Mouse (Mus musculus) urinary bladder, postnatal 4 days (tissue): ENCODE measurements around the gene Tenm2.

Source experiments
- DNase-seq, 2 experiments: peaks; one replicate each; pipeline ENCODE4 v3.0.0; 2021 to 2022; ENCODE audit warnings: low spot score in 2 of 2

The Tenm2 gene

DNA sequence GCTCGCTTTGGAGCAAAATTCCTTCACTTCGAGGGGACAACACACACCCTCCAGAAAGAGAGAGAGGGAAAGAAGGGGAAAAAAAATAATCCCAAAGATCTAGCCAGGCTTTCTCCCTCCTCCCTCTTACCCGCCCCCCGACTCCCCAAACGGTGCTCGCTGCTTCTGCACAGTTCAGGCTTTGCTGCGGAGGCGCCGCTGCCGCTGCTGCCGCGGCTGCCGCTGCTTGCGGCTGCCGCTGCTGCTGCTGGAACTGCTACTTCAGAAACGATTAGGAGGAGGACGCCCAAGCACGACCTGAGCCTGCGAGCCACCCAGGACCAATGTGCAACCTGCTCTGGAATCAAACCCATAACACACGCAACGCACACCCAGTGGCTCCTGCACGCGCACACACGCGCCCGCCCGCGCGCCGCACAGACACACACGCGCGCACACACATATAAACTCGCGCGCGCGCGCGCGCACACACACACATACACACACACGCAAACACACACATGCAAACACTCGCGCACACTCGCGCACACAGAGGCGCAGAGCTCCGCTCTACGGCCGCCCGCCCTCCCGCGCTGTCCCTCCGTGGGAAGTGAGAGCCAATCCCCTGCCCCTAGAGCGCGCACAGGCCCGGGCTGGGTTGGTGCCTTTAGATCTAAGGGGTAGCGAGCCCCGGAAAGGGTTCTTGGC, at the start of gene Tenm2:
Gene Tenm2, minus strand, starts transcription at position 51 of the 687 bp plus-strand sequence.
- DNase-seq = no peak

DNA sequence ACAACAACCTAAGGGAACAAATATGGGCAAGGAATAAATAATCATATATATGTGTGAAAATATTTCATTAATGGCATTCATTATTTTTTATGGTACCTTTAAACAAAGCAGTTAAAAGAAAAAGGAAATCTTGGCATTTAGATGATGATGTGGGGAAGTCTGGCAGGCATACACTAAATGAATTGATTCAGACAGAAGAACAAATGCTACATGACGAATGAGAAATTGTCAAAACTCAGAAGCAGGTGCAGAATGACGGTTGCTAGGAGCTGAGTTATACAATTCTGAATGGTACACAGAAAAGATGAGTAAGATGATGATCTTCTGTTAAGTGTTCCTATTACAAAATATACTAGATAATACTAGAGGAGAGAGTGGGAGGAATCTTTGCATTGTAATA, 49.4 kb upstream of the Tenm2 start:
- DNase-seq = no peak

DNA sequence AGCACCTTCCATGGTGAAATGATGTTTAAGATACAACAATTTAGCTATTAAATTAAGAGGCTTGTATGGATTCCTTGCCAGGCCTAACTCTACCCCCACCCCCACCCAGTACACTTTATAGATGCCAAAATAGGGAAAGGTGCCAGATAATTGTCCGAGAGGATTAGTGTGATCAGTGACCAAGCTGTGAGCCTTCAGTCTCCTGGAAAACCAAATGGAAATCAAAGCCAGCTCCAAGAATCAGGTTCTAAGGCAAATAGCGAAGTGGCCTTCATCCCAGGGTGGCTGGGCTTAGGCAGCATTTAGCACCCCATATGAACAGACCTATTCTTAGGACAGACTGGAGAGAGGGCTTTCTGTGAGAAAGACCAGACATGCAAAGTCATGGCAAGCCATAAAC, 13.0 kb upstream of the Tenm2 start:
- no peak for DNase-seq

DNA sequence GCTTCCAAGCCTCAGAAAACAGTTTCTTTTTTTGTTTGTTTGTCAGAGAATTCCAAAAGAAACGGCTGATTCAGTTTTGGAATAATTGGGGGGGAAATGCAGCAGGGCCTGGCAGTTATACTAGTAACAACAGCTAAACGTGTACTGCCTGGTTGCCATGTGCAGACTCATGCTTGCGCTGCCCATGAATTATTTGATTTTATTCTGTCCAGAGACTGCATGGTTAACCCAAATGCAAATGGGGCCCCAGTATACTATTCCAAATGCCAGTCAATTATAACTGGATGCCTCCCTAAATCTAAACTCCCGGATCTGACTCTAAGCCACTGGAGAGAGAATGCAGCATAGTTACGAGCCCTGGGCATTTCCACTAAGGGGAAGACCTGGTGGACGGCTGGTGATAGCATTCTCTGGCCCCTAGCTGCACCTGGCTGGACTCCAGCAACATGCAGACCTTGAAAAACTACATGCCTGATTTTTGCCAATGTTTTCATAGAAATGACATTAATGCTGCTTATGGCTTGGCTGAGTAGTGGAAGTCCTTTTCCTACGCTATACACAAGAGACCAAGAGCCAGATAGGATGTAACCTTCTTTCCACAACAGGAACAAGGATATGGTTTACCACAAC, 1.4 kb upstream of the Tenm2 start:
- no peak for DNase-seq

DNA sequence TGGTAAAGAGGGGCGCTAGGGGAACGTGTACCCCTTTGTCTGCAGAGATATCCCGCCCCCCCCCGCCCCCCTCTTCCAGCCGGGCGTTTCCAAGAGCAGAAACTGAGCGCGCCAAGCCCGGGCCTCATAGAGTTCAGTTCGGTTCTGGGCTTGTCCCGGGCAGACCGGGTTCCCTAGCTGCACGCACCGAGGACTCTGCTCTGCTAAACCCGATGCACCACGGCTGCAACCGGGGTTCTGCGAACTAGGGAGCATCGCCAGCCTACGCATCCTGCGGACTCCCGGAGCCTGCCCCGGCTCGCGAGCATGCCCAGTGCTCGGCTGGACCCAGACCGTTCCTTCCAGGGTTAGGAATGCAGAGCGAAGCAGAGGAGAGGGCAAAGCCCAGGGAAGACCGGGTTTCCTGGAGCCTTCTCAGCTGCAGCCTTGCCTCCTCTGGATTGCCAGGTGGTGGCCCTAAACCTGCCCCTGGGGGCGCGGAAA, 878 bp upstream of the Tenm2 start:
- DNase-seq = peak; percentile 21 to 61

DNA sequence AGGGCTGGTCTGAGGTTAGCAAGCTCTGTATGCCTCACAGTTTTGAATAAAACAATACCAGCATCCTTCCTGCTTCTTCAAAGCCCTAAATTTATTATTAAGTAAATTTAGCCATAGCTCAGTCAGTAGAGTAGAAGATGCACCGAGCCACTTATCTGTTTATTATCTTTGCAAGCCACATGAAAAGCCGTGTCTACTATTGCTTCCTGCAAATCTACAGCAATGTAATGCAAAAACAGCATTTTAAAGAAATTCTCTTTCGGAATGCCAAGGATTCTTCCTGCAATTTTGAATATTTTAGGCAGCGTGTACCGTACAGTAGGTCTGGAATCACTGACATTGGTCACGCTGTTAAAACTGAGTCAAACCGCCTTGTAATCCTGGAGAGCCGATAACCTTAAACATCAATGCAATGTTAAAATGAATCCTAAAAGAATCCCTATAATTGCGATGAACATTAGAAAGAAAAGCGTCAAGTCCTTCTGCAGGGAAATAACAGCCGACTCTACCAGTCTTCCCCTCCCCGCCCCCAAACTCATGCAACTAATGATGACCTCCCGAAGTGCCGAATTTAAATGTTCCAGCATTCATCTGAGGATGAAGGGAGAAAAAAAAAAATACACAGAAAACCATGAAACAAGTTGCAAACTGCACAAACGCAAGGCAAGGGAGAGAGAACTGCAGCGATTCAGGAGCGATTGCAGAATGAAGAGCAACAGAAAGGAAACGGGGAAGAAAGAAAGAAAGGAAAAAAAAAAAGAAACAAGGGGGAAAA, 556 bp downstream of the Tenm2 start:
- no peak for DNase-seq

DNA sequence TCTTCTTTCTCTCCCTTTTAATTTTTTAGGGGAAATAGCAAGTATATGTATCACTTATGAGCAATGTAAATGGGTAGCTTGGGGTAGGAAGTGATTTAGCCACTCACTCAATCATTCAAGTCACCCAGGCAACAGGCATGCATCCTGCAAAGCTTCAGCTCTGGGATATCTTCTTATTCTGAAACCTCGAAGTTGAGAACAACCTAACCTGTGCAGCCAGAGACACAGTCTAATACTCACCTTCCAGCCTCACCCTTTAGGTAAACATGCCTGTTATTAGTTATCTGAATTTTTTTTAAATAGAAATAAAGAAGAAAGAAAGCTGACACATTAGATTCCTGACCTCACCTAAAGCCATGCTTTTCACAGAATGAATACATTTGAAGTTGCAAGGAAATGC, 8.4 kb downstream of the Tenm2 start:
- no peak for DNase-seq

DNA sequence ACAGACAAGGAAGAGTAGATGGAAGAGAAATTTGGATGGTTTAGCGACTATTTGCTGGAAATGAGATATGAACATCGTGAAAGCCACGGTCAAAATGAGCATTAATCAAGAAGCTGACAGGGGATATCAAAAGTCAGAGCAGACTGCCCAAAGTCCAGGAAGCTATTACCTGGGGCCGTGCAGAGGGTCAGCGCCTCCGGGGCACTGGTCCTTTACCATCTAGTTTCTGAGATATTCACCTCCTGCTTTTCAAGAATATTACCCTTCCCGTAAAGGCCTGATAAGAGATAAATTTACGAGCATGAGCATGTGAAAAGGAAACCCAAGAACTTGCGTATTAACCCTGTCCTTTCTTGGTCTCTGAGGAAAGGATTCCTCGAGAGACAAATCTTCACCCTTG, 8.8 kb downstream of the Tenm2 start:
- no peak for DNase-seq

DNA sequence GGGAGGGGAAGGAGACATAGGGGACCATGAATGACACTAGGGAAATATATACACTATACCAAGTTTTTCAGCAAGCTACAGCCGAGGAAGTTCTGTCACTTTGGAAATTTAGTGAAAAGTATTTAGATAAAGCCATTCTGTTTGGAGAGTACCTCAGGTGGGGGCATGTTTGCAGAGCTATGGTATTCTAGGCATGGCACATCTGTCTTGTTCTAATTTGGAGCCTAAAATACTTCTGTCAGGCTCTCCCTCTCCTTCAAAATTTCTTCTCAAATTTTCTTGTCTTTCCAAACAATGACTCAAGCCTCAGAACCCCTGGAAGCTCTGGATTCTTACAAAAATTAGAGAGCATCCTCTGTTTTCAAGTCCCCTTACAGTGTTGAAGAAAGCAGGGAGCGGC, 13.0 kb downstream of the Tenm2 start:
- no peak for DNase-seq

DNA sequence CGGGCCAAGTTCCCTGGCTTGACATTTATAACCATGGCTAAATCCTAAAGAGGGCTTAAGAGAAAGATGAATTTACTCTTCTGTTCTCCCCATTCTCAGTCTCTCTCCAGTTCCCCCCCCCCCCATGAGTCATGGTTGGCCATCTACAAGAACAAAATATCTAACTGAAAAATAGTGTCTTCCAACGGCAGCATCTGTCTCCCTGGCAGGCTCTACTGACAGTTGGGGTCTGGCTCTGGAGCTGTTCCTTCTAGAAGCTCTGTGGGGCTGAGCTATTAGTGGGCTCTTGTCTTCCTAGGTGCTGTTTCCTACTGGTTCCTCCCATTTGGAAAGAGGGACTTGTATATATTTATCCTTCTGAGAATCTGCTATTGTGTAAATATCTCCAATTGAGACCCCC, 13.7 kb downstream of the Tenm2 start:
- no peak for DNase-seq

DNA sequence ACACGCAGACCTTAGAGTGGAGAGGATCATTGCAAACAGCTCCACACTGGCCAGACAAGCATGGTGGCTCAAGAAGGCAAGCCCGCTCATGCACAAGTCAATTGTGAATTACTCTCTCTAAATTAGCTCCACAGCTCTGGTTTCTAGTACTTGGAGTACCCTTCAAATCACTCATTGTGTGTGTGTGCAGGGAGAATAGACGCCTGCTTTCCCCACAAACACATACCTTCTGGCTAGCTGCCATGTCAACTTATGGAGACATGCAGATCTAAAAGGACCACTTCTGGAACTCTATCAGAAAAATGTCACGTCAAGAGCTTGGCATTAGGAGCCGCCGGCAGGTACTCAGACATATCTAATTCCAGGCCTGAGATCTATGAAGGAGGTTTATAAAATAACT, 14.8 kb downstream of the Tenm2 start:
- no peak for DNase-seq

DNA sequence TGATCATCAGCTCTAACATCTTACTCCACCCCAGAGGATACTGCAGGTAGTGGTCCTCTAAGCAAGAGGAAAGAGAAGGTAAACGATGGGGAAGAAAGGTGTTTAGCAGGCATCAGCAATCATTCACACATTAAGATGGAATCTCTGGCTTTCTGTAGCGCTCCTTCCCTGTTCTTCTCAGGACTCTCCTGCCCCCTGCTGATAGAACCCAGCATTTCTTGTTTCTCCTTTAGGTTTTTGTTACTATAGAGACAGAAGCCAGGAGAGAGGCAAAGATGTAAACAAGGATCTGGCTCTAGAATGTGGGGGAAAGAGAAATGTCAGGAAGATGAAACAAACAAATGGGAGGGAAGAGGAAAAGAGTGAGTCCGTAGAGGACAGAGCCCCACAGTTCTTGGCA, 49.6 kb downstream of the Tenm2 start:
- DNase-seq = no peak

DNA sequence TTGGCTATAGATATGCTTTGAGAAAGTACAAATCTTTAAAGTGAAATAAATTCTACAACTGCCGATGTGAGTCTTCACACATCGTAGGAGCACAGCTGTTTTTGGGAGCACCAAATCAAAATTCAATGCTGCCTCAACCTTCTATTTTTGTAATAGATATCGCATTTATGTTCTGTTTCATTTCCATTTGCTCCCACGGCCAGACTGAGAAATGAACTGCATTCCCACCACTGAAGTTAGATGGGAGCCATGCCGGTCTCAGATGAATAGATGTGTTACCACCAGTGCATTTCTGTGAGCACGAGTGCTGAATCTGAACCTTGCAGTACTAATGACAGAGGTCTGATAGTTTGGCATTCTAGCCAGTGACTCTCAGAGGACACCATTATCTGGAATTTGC, 58.3 kb downstream of the Tenm2 start:
- DNase-seq = no peak

DNA sequence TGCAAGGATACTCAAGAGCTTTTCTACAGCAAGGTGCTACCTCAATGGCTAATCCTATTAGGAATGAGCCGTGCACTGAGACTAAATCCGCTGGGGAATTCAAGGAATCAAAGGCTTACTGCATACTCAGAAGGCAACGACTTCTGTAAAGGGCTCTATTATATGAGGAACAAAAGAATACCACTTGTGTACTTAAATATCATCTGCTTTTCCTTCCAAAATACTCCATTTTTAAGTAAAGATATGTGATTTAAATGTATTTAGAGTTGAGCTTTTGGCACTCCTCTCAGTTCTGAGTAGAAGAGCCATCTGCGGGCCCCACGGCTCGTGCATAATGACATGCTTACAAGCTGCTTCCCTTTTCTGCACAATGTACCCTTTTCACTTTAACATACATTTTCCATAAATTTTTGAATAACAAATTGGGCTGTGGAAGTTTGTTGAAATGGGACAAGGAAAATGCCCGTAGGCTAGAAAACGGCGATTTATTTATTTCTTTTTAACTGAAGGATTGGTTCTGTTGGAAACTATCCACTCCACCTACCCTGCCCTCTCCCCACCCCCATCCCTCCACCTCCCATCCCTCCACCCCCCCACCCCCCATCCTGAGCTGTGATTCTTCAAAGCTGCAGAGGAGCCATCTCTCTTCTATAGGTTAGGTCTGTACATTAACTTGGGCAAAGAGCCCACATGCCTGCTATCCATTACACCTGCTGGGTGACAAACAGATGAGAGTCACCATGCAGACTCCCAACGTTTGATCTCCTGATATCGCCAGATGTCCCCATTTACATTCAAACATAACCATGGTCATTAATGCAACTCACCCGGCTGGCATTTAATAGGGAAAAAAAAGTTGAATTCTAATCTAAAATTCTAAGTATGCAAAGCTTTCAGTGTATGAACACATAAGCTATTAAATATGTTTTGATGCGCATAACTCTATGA, 81.6 kb downstream of the Tenm2 start:
- DNase-seq = no peak

DNA sequence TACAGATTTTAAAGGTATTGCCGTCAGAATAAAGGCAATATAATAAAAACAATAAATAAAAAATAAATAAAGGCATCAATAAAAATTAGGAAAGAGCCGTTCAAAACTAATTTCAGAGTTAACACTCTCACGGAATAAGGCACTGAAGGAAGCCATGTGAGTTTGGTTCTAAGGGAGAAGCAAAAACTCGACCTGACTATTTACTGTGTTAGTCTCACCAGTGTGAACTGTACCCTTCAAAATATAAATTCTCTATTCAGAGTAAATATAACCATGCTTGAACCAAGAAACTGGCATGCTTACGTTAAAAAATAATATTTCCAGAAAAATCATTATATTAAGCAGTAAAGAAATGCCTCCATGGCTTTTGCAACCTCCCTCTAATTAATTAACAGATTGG, 82.4 kb downstream of the Tenm2 start:
- DNase-seq = no peak

DNA sequence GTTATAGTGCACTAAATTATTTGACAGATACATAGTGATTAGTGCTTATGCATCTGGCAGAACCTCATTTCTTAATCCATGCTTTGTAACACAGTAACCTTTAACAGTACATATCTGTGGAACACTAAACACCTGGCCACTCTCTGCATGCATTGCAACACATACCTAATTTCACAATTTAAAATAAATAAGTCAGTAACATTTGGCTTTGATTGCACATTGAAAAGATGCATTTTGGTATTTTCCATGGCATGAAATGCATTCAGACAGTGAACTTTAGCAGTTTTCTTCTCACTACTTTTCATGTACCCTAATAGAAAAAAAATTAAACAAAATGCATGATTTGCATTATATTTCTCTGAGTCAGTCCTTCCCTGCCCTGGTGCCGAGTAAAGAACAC, 85.8 kb downstream of the Tenm2 start:
- DNase-seq = no peak

DNA sequence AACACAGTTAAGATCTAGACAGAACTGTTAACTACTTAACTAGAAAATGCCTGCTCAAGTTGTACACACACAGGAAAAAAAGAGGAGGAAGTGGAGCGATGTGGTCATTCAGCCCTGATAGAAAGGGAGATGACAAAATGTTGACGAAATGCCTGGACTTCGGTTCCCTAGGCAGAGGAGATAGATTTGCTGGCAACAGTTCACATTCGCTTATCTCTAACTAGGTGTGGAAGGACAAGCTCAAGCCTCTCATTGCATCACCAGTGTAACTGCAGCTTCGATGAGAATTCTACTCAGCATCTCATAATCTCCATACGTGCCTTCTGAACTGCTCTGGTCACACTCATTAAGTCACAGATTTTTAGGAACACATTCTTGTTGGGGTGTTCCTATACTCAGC, 91.8 kb downstream of the Tenm2 start:
- DNase-seq = no peak

DNA sequence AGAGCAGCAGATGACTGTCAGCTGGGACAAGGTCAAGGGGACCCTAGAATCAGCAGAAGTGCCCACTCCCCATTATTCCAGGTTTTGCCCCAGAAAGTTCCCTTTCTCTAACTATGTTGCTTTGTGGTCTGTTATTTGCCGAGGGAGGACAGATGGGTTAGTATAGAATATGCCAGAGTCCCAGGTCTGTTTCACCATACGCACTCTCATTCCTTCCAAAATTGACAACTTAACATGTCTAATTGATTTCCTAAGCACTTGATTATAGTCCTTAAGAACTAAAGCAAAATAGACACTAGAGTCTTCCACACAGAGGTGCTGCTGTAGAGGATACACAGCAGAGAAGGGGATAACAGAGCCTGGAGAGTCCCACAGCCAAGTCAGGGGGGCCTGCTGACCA, 92.3 kb downstream of the Tenm2 start:
- DNase-seq = no peak

DNA sequence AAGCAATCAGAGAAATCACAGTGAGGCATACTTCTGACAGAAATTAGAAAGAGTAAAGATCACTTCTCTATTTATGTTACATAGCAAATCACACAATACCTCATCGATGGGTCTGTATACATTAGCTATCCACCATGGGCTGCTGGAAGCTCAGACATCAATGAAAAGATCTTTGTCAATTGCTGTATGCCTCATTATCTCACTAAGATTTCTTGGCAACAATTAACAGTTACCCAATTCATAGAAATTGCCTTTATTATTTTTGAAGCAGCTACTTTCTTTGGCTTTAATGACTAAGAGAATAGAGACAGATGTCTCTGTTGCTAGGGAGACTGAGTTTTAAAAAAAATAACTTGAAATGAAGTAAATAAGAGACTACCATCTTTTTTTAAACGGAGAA, 106.9 kb downstream of the Tenm2 start:
- no peak for DNase-seq

DNA sequence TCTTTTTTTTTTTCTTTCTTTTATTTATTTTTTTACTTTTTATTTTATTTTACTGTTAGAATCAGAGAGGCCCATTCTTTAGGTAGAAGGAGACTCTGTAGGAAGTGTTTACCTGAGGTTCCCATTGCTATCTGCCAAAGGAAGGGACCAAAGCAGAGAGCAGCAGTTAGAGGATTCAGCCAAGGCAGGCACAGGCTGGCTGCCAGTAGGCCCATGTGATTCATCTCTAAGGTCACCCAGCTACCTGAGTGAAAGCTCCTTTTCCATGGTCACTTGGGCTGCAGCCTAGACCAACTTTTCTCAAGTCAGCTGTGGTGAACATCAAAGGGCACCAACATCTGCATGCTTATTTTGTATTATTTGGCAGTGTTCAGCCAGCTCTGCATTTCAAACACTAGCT, 117.7 kb downstream of the Tenm2 start:
- no peak for DNase-seq

DNA sequence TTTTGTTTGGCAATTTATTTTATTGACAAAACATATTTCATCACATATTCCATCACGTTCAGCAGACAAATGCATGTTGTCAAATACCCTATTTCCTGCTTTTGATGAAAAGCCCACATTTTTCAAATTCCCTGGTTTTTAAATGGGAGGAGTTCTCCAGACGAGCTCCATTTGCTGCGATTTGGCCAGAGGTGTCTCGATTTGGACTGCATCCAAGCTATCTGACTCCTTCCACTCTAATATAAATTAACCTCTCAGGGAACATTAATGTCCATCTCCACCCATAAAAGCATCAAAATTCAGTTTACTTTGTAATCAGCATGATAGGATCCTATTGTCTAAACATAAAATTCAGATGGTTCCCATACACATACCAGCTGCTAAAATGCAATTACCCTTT, 120.6 kb downstream of the Tenm2 start:
- DNase-seq = no peak

DNA sequence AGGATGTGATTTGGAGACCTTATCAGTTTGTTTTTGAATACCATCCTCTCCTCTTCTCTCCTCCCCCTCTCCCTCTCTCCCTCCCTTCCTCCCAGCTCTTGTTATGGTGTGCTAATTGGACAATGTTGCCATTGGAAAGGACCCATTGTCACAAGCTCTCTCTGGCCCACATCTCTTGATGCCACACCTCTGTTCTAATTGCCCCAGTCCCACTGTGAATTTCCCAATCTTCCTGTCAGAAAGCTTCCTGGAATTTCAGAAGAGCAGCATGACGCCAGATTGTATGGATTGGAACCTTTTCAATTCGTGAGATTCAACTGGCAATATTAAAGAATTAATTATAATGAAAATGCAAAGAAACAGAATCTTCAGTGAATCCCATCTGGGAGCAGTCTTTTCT, 128.7 kb downstream of the Tenm2 start:
- no peak for DNase-seq
